Mouse (Mus musculus): ENCODE data around the gene Bcl6. TPM values are rescaled to one million over a fixed set of nuclear protein-coding genes. Genes with fewer than 3 reads are reported as not detected.
A peak's percentile ranks its signal among the peaks of the same experiment; 100 is the strongest.

Gene Bcl6
- polyA plus RNA-seq, 1 experiment from 2014 or later = 0.25 TPM

GRCm38 (mm10) chr16:23989209-23990160, 833 bp upstream of the Bcl6 start:
- Histone ChIP-seq H3K9me3 (replicated peaks; ENCODE audit: control insufficient read depth, low read length) (no peaks in the 10 kb centered on the region), H3K4me1 (ENCODE audit: control insufficient read depth, insufficient read depth, low read length) (peaks cover 2% of the 10 kb centered on the region; the same call in 1 of the 2 replicates), H3K4me3 (ENCODE audit: low read depth, low read length) (peak overlapping the region; percentile 61), H3K27ac (replicated peaks; ENCODE audit: low read depth, low read length) (peak overlapping the region; percentile 96; the same call in 1 of the 2 replicates), H3K9ac (replicated peaks; ENCODE audit: low read length) (peak overlapping the region; percentile 76), H3K36me3 (replicated peaks; ENCODE audit: control insufficient read depth, insufficient read depth, low read depth, low read length) (no peaks in the 10 kb centered on the region), H3K4me2 (ENCODE audit: low read depth, low read length) (peak overlapping the region; percentile 97), H3K27me3 (ENCODE audit: control insufficient read depth, insufficient read depth, low read length) (peaks cover 5% of the 10 kb centered on the region)
- ATAC-seq (replicated peaks; ENCODE audit: insufficient number of reproducible peaks, low FRiP score, low TSS enrichment, low read depth) (no peak), DNase-seq (ENCODE audit: low spot score) (no peak)
- 2% methylated on average over 25 of the region's 25 CpGs for WGBS

GRCm38 (mm10) chr16:23988157-23988465, 541 bp downstream of the Bcl6 start:
- WGBS = under 1% methylated on average over 13 of the region's 13 CpGs
- Histone ChIP-seq H3K9me3 (replicated peaks; ENCODE audit: control insufficient read depth, low read length) (no peaks in the 10 kb centered on the region), H3K4me2 (ENCODE audit: low read depth, low read length) (peak overlapping the region; percentile 97), H3K4me3 (ENCODE audit: low read depth, low read length) (peak overlapping the region; percentile 61), H3K4me1 (ENCODE audit: control insufficient read depth, insufficient read depth, low read length) (peaks cover 2% of the 10 kb centered on the region; the same call in 1 of the 2 replicates), H3K36me3 (replicated peaks; ENCODE audit: control insufficient read depth, insufficient read depth, low read depth, low read length) (no peaks in the 10 kb centered on the region), H3K9ac (replicated peaks; ENCODE audit: low read length) (peak overlapping the region; percentile 76), H3K27me3 (ENCODE audit: control insufficient read depth, insufficient read depth, low read length) (peaks cover 5% of the 10 kb centered on the region), H3K27ac (replicated peaks; ENCODE audit: low read depth, low read length) (peak overlapping the region; percentile 43)
- no peak for DNase-seq (ENCODE audit: low spot score)
- ATAC-seq (replicated peaks; ENCODE audit: insufficient number of reproducible peaks, low FRiP score, low TSS enrichment, low read depth) = no peak

GRCm38 (mm10) chr16:23987341-23988156, 1.1 kb downstream of the Bcl6 start:
- peak overlapping the region; percentile 97 for H3K4me2 ChIP-seq (ENCODE audit: low read depth, low read length)
- H3K4me3 ChIP-seq (ENCODE audit: low read depth, low read length) = peak overlapping the region; percentile 61
- peak overlapping the region; percentile 43; the same call in 1 of the 2 replicates for H3K27ac ChIP-seq (replicated peaks; ENCODE audit: low read depth, low read length)
- peak overlapping the region; percentile 73 for H3K9ac ChIP-seq (replicated peaks; ENCODE audit: low read length)
- no peaks in the 10 kb centered on the region for H3K9me3 ChIP-seq (replicated peaks; ENCODE audit: control insufficient read depth, low read length)
- no peak for DNase-seq (ENCODE audit: low spot score)
- WGBS = under 1% methylated on average over 64 of the region's 64 CpGs
- peaks cover 2% of the 10 kb centered on the region; the same call in 1 of the 2 replicates for H3K4me1 ChIP-seq (ENCODE audit: control insufficient read depth, insufficient read depth, low read length)
- peaks cover 5% of the 10 kb centered on the region for H3K27me3 ChIP-seq (ENCODE audit: control insufficient read depth, insufficient read depth, low read length)
- no peak for ATAC-seq (replicated peaks; ENCODE audit: insufficient number of reproducible peaks, low FRiP score, low TSS enrichment, low read depth)
- H3K36me3 ChIP-seq (replicated peaks; ENCODE audit: control insufficient read depth, insufficient read depth, low read depth, low read length) = no peaks in the 10 kb centered on the region

GRCm38 (mm10) chr16:23986871-23987270, 1.8 kb downstream of the Bcl6 start:
- DNase-seq (ENCODE audit: low spot score) (no peak), ATAC-seq (replicated peaks; ENCODE audit: insufficient number of reproducible peaks, low FRiP score, low TSS enrichment, low read depth) (no peak)
- H3K27me3 ChIP-seq (ENCODE audit: control insufficient read depth, insufficient read depth, low read length) = peaks cover 5% of the 10 kb centered on the region
- peak overlapping the region; percentile 61 for H3K4me3 ChIP-seq (ENCODE audit: low read depth, low read length)
- H3K27ac ChIP-seq (replicated peaks; ENCODE audit: low read depth, low read length) = no peak overlapping the region
- peak overlapping the region; percentile 97 for H3K4me2 ChIP-seq (ENCODE audit: low read depth, low read length)
- under 1% methylated on average over 17 of the region's 17 CpGs for WGBS
- H3K36me3 ChIP-seq (replicated peaks; ENCODE audit: control insufficient read depth, insufficient read depth, low read depth, low read length) = no peaks in the 10 kb centered on the region
- H3K9me3 ChIP-seq (replicated peaks; ENCODE audit: control insufficient read depth, low read length) = no peaks in the 10 kb centered on the region
- peaks cover 2% of the 10 kb centered on the region; the same call in 1 of the 2 replicates for H3K4me1 ChIP-seq (ENCODE audit: control insufficient read depth, insufficient read depth, low read length)
- H3K9ac ChIP-seq (replicated peaks; ENCODE audit: low read length) = peak overlapping the region; percentile 53

GRCm38 (mm10) chr16:23986176-23986575, 2.5 kb downstream of the Bcl6 start:
- Histone ChIP-seq H3K4me3 (ENCODE audit: low read depth, low read length) (no peak overlapping the region), H3K36me3 (replicated peaks; ENCODE audit: control insufficient read depth, insufficient read depth, low read depth, low read length) (no peaks in the 10 kb centered on the region), H3K27ac (replicated peaks; ENCODE audit: low read depth, low read length) (no peak overlapping the region), H3K27me3 (ENCODE audit: control insufficient read depth, insufficient read depth, low read length) (peaks cover 5% of the 10 kb centered on the region), H3K4me2 (ENCODE audit: low read depth, low read length) (no peak overlapping the region), H3K4me1 (ENCODE audit: control insufficient read depth, insufficient read depth, low read length) (peaks cover 2% of the 10 kb centered on the region; the same call in 1 of the 2 replicates), H3K9ac (replicated peaks; ENCODE audit: low read length) (no peak overlapping the region), H3K9me3 (replicated peaks; ENCODE audit: control insufficient read depth, low read length) (no peaks in the 10 kb centered on the region)
- ATAC-seq (replicated peaks; ENCODE audit: insufficient number of reproducible peaks, low FRiP score, low TSS enrichment, low read depth) (no peak), DNase-seq (ENCODE audit: low spot score) (no peak)
- 8% methylated on average over 3 of the region's 3 CpGs for WGBS

GRCm38 (mm10) chr16:23985467-23985861, 3.2 kb downstream of the Bcl6 start:
- H3K27ac ChIP-seq (replicated peaks; ENCODE audit: low read depth, low read length) = no peak overlapping the region

GRCm38 (mm10) chr16:23984760-23985466, 3.7 kb downstream of the Bcl6 start:
- Histone ChIP-seq H3K27ac (replicated peaks; ENCODE audit: low read depth, low read length) (no peak overlapping the region), H3K36me3 (replicated peaks; ENCODE audit: control insufficient read depth, insufficient read depth, low read depth, low read length) (no peaks in the 10 kb centered on the region), H3K4me2 (ENCODE audit: low read depth, low read length) (peak overlapping the region; percentile 70), H3K27me3 (ENCODE audit: control insufficient read depth, insufficient read depth, low read length) (peaks cover 9% of the 10 kb centered on the region), H3K4me3 (ENCODE audit: low read depth, low read length) (peak overlapping the region; percentile 35), H3K4me1 (ENCODE audit: control insufficient read depth, insufficient read depth, low read length) (peaks cover 2% of the 10 kb centered on the region; the same call in 1 of the 2 replicates), H3K9me3 (replicated peaks; ENCODE audit: control insufficient read depth, low read length) (no peaks in the 10 kb centered on the region), H3K9ac (replicated peaks; ENCODE audit: low read length) (peak overlapping the region; percentile 48)
- under 1% methylated on average over 22 of the region's 22 CpGs for WGBS
- no peak for ATAC-seq (replicated peaks; ENCODE audit: insufficient number of reproducible peaks, low FRiP score, low TSS enrichment, low read depth)
- no peak for DNase-seq (ENCODE audit: low spot score)

More at GRCm38 (mm10) chr16:23985467-23985861, 3.2 kb downstream of the Bcl6 start:
- Histone ChIP-seq H3K4me2 (ENCODE audit: low read depth, low read length) (no peak overlapping the region), H3K36me3 (replicated peaks; ENCODE audit: control insufficient read depth, insufficient read depth, low read depth, low read length) (no peaks in the 10 kb centered on the region), H3K9me3 (replicated peaks; ENCODE audit: control insufficient read depth, low read length) (no peaks in the 10 kb centered on the region), H3K9ac (replicated peaks; ENCODE audit: low read length) (no peak overlapping the region), H3K4me3 (ENCODE audit: low read depth, low read length) (no peak overlapping the region), H3K4me1 (ENCODE audit: control insufficient read depth, insufficient read depth, low read length) (peaks cover 2% of the 10 kb centered on the region; the same call in 1 of the 2 replicates), H3K27me3 (ENCODE audit: control insufficient read depth, insufficient read depth, low read length) (peaks cover 9% of the 10 kb centered on the region)
- ATAC-seq (replicated peaks; ENCODE audit: insufficient number of reproducible peaks, low FRiP score, low TSS enrichment, low read depth) (no peak), DNase-seq (ENCODE audit: low spot score) (peak; percentile 73)
- 2% methylated on average over 6 of the region's 6 CpGs for WGBS

Measured in embryonic facial prominence, embryonic 11.5 days (tissue).